Mouse (Mus musculus): ENCODE measurements at regions not wholly inside any gene's neighbourhood (a gene's known extent, or its start where the extent isn't known, plus 50 kb on each side); places are given as distances from the start of the nearest gene placed in this dataset.
"Not testable (repeated sequence)": the region's sequence is repeated elsewhere in the genome, so short reads cannot be mapped to it uniquely, and the experiment has no call there.

- no peak for DNase-seq (ENCODE audit: extremely low spot score, low read depth, low spot score)
These were observed 453.7 kb upstream of the Arid1b start for GRCm38 (mm10) chr17:4540435-4540834.

DNA sequence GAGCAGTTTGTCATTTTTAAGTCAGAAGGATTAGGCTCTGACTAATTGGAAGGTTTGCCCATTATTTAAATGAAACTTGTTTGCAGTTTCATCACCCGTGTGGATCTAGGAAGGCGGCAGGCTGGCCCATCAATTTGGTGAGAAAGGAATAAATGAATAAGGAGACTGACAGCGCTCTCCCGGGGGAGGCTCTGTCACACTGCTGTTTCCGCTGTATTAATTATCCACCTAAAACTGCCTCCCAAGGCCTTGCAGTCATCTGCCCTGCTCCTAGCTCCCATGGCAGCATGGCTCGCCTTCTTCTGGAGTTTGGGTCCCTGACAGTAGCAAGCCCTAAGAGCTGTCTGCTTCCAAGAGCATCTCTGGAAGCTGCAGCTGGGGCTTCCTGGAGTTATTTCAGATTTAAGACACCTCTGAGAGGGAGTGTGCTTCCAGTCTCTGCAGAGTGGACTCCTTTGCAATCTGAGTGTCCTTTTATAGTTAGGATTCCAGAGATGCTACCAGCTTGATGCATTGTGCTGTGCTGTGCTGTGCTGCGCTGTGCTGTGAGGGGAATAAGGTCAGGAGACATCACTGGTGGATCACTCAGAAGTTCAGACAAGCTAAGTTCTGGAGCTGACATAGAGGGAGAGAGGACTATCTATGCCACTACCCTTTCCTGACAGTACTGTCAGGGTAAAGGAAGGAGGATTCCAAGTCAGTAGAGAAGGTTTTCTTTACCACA, 452.9 kb upstream of the Arid1b start:
- DNase-seq (ENCODE audit: extremely low spot score, low read depth, low spot score): no peak

- no peak for DNase-seq (ENCODE audit: extremely low spot score, low read depth, low spot score)
These were observed 447.6 kb upstream of the Arid1b start for GRCm38 (mm10) chr17:4546579-4546978.

DNA sequence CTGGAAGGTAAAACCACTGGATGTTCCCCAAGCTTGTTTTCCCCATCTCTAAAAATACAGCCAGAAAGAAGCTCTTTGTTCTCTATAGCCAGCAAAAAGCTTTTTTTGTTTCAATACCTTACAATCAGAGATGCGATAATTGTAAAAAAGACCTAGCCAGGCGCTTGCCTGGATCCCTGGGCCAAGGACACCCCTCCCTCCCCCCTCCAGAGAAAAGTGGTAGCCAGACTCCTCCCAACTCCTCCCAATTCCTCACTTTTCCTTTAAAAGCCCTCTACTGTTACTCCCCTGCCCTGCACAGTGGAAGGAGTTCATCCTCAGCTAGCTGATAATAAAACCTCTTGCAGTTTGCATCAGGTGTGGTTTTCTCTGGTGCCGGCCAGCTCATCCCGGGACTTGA, 441.1 kb upstream of the Arid1b start:
- DNase-seq (ENCODE audit: extremely low spot score, low read depth, low spot score): not testable (repeated sequence)

DNA sequence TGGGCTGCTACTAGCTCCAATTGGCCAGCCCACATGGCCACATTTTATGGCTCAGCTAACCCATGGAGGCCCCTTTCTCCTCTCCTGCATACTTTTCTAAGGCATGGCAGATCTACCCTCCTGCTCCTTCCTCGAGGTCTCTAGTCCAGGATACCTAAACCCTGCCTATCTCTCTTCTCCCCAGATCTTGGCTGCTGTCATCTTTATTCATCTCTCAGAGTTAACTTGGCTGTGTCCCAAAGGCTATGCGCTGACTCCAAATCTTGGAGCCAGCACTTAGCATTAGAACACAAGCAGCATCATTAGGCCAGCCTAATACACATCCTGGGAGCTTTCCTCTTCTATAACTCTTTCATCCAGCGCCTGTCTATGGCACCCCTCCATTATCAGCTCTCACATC, 430.5 kb upstream of the Arid1b start:
- DNase-seq (ENCODE audit: extremely low spot score, low read depth, low spot score): no peak

GRCm38 (mm10) chr17:4576883-4577282, 417.2 kb upstream of the Arid1b start:
- DNase-seq (ENCODE audit: extremely low spot score, low read depth, low spot score): no peak

DNA sequence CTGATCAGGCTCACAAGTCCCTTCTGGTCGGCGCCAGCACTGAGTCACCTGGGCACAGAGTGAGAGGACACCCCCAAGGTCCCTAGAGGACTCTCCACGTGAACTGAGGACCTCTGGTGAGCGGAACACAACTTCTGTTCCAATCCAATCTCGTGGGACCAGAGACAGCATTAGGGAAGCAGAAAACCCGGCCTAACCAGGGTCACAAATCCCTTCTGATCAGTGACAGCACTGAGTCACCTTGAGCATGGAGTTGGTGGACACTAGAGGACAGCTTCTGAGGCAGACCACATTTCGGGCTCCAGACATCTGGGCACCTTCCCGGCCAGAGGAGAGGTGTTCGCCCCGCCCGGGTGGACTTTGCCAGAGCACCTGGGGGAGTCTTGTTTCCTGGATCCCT, 412.3 kb upstream of the Arid1b start:
- no peak for DNase-seq (ENCODE audit: extremely low spot score, low read depth, low spot score)

- DNase-seq (ENCODE audit: extremely low spot score, low read depth, low spot score): no peak
These were observed 383.7 kb upstream of the Arid1b start for GRCm38 (mm10) chr17:4610481-4610880.

GRCm38 (mm10) chr17:4610993-4611392, 383.1 kb upstream of the Arid1b start:
- no peak for DNase-seq (ENCODE audit: extremely low spot score, low read depth, low spot score)

- no peak for DNase-seq (ENCODE audit: extremely low spot score, low read depth, low spot score)
These were observed 382.4 kb upstream of the Arid1b start for GRCm38 (mm10) chr17:4611711-4612110.

- no peak for DNase-seq (ENCODE audit: extremely low spot score, low read depth, low spot score)
These were observed 382.0 kb upstream of the Arid1b start for GRCm38 (mm10) chr17:4612136-4612535.

- no peak for DNase-seq (ENCODE audit: extremely low spot score, low read depth, low spot score)
These were observed 381.4 kb upstream of the Arid1b start for GRCm38 (mm10) chr17:4612741-4613140.

DNA sequence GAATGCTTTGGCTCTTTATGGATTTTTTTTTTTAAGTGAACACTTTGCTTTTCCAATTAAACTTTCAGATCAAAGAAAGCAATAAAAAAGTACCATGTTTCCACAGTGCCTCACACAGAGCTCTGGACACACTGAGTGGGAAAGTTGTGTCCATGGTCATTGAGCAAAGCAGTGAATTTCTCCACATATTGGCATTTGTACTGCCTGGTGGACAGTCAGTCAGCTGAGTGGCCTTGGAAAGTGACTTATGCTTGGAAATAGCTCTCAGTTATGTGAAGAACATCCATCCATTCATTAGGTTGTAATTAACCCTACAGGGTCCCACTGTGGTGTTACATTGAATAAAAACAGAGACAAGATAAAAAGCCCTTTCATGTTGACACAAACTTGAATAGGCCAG, 373.8 kb upstream of the Arid1b start:
- DNase-seq (ENCODE audit: extremely low spot score, low read depth, low spot score): no peak

DNA sequence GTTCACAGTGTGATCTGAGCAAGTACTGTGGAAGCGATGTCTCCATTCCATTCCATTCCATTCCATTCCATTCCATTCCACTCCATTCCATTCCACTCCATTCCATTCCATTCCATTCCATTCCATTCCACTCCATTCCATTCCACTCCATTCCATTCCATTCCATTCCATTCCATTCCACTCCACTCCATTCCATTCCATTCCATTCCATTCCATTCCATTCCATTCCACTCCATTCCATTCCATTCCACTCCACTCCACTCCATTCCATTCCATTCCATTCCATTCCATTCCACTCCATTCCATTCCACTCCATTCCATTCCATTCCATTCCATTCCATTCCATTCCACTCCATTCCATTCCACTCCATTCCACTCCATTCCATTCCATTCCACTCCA, 368.0 kb upstream of the Arid1b start:
- not testable (repeated sequence) for DNase-seq (ENCODE audit: extremely low spot score, low read depth, low spot score)

- DNase-seq (ENCODE audit: extremely low spot score, low read depth, low spot score): no peak
These were observed 366.6 kb upstream of the Arid1b start for GRCm38 (mm10) chr17:4627542-4627941.

DNA sequence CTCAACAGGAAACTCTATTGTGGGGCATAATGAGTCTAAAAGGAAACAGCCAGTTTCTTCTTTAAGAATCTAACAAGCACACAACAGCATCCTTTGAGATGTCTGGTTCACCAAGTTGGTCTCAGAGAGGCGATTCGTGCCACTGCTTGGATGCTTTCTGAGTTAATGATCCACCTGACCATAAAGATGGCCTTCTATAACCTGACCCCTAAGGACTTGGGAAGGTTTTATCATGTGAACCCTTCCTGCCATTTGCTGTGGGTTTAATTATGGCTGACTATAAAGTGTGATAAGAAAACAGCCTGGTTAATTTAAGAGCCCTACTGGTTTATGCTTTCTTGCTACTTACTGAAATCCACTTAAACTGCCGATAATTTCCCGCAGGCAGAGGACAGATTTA, 363.0 kb upstream of the Arid1b start:
- no peak for DNase-seq (ENCODE audit: extremely low spot score, low read depth, low spot score)

- DNase-seq (ENCODE audit: extremely low spot score, low read depth, low spot score): no peak
These were observed 361.6 kb upstream of the Arid1b start for GRCm38 (mm10) chr17:4632506-4632905.

DNA sequence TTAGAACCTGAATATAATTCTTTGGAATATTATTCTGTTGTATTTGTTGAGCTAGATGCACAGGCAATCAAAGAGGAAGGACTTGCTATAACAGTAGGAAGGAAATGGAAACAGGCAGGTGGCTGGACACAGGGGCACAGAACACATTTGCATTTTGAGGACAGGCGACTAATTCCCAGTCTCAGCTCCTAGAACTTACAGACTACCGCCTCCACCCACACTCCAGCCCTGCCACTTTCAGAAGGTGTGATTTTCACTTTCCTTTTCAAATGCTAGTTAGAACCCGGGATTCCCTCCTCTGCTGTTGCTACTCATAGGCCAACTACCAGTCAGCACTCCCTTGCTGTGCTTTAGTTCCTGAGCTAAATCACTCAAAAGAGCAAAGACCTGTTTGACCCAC, 360.4 kb upstream of the Arid1b start:
- DNase-seq (ENCODE audit: extremely low spot score, low read depth, low spot score): no peak

DNA sequence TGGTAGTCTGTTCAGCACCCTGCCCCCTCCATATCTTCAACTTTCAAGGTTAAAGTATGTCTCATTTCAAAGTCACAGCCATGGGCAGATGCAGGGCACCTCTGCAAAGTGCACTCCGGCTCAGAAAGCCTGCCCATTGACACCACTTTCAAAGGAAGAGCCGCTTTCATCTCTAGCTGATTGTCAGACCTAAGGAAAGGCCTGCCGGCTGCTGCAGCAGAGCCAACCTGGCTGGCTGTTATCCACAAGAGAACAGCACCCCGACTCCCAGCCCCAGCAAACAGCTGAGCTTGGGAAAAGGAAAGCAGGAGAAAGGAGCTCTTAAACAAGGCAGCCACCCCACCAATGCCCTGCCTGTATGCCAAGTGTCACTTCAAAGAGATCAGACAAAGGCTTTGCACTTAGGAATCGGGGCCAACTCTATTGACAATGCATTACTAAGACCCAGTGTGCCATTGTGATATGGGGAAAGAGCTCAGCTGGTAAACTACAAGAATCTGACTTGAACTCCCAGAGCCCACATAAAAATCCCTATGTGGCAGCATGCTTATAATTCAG, 357.3 kb upstream of the Arid1b start:
- DNase-seq (ENCODE audit: extremely low spot score, low read depth, low spot score): no peak

DNA sequence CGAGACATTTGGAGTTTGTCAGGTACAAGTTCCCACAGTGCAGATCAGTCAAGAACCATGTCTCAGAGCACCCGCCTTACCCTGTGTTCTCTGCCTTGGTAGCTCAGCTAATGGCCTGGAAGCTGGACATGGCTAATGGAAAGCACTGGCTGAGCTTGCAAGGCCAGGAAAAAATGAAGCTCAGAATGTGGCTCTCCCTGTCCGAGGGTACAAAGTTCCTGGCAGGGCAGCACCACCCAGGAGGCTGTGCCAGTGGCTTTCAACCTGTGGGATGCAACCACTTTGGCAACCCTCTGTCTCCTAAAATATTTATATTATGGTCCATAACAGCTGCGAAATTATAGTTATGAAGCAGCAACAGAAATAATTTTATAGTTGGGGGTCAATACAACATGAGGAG, 354.6 kb upstream of the Arid1b start:
- no peak for DNase-seq (ENCODE audit: extremely low spot score, low read depth, low spot score)

GRCm38 (mm10) chr17:4640555-4640954, 353.6 kb upstream of the Arid1b start:
- no peak for DNase-seq (ENCODE audit: extremely low spot score, low read depth, low spot score)

GRCm38 (mm10) chr17:4641166-4641565, 353.0 kb upstream of the Arid1b start:
- DNase-seq (ENCODE audit: extremely low spot score, low read depth, low spot score): no peak

DNA sequence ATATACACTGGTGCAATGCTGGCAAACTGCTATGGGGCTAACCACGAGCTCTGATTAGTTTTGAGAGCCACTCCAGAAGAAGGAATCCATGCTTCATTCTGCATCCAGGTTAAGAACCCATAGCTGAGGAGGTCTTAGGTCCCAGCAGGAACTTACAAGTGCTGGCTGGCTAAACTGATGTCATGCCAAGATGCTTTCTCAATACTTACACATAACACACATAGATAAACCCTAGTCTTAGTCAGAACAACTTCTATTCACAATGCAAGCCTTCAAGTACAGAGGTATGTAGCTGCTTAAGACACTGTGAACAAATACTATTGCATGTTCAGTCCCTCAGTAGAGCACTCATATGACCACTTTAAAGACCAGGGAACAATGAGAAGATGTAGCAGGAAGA, 352.1 kb upstream of the Arid1b start:
- DNase-seq (ENCODE audit: extremely low spot score, low read depth, low spot score): no peak

Measured in hindlimb bud, embryonic 11.5 days (tissue).